Mouse (Mus musculus): ENCODE results near the gene Kcnh1.

DNA sequence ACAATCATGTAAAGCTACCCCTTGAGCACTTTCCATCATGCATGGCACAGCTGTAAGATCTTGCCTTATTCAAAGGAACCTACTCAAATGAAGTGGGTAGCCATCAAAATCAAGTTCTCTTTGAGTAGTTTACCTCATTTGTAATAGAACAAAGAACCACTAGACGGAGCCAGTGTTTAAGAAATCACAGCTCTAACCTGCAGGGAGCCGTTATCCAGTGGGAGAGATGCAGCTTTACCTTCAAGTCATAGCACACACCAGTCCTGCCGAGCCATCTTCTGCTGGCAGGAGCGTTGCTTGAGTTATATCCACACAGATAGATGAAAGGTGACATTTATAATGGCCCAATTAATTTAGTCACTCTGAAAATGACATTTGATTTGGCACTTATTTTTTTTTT is 1.5 kb upstream of the Kcnh1 start:
- no peak for TF ChIP-seq POLR2A (IDR thresholded peaks at IDR 0.05; ENCODE audit: low read depth, low read length)
- TF ChIP-seq CTCF (IDR thresholded peaks at IDR 0.05; ENCODE audit: extremely low read depth, insufficient read length, insufficient replicate concordance, low read depth, low read length) = peak; percentile 28; the same call in 1 of the 2 replicates

All from small intestine, adult 2 months (tissue).